Mouse (Mus musculus) neural tube, embryonic 11.5 days (tissue): ENCODE measurements at regions not wholly inside any gene's neighbourhood (a gene's known extent, or its start where the extent isn't known, plus 50 kb on each side); places are given as distances from the start of the nearest gene placed in this dataset.

Experiments used
- ATAC-seq: fragments of 200-750 bp; cut with Nextera tagmentation; 2 replicates; pipeline ENCODE4 v1.8.0; 2017; ENCODE audit warnings: moderate number of reproducible peaks, mild to moderate bottlenecking, moderate TSS enrichment, moderate library complexity; ENCODE audit not compliant: insufficient read depth, low FRiP score, low TSS enrichment
- DNase-seq: peaks from one replicate; pipeline ENCODE4 v3.0.0-alpha.2; 2015; ENCODE audit warnings: low spot score
- H3K27ac ChIP-seq: fragments of 300-500 bp; sonication (generic); 2 replicates; pipeline ENCODE4 v1.5.1; 2014; ENCODE audit warnings: low read depth, mild to moderate bottlenecking, low read length
- H3K27me3 ChIP-seq: fragments of 300-500 bp; sonication (generic); 2 replicates; pipeline ENCODE4 v1.6.1; 2014; ENCODE audit warnings: mild to moderate bottlenecking, low read length, mixed read lengths; ENCODE audit not compliant: control insufficient read depth, insufficient read depth
- H3K36me3 ChIP-seq: fragments of 300-500 bp; sonication (generic); 2 replicates; pipeline ENCODE4 v1.6.1; 2014; ENCODE audit warnings: mild to moderate bottlenecking, low read length, moderate library complexity, mixed read lengths; ENCODE audit not compliant: control insufficient read depth, insufficient read depth
- H3K4me1 ChIP-seq: fragments of 300-500 bp; sonication (generic); 2 replicates; pipeline ENCODE4 v1.6.1; 2014; ENCODE audit warnings: low read length, mixed read lengths; ENCODE audit not compliant: control insufficient read depth, insufficient read depth
- H3K4me2 ChIP-seq: fragments of 300-500 bp; sonication (generic); 2 replicates; pipeline ENCODE4 v1.6.1; 2014; ENCODE audit warnings: low read depth, mild to moderate bottlenecking, moderate library complexity
- H3K4me3 ChIP-seq: fragments of 300-500 bp; sonication (generic); 2 replicates; pipeline ENCODE4 v1.5.1; 2014; ENCODE audit warnings: low read depth, low read length
- H3K9ac ChIP-seq: fragments of 300-500 bp; sonication (generic); 2 replicates; pipeline ENCODE4 v1.6.1; 2014; ENCODE audit warnings: mild to moderate bottlenecking, low read length
- H3K9me3 ChIP-seq: fragments of 300-500 bp; sonication (generic); 2 replicates; pipeline ENCODE4 v1.6.1; 2016; ENCODE audit warnings: low read length; ENCODE audit not compliant: control insufficient read depth
- WGBS: fragments of 180-500 bp; shearing (Covaris S2); extraction: QIAGEN DNeasy Blood & Tissue Kit; methylation state at CpG from one replicate; pipeline ENCODE4 v1.1.7; 2014; 5-methylcytosine and 5-hydroxymethylcytosine counted together

DNA sequence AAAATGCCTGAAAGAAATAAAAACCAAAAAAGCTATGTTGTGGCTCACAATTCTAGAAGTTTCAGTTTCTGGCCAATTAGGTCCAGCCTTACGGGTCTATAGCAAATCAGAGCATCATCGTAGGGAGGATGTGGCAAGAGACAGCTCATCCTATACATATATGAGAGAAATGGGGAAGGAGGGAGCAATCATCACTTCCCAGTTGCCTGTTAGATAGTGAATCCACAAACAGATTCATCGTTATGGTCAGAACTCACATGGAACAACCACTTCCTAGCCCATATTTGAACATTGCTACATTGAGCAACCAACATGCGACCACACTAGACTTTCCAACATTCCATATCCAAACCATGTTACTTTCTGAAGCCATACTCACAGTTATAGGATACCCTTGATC lies 255.9 kb upstream of the Cpeb2 start:
- ATAC-seq (no peak), DNase-seq (no peak)
- Histone ChIP-seq H3K4me2 (no peak overlapping the region), H3K4me1 (no peaks in the 10 kb centered on the region), H3K27me3 (no peaks in the 10 kb centered on the region), H3K9me3 (no peaks in the 10 kb centered on the region), H3K9ac (no peak overlapping the region), H3K4me3 (no peak overlapping the region), H3K36me3 (no peaks in the 10 kb centered on the region), H3K27ac (no peak overlapping the region)
- 96% methylated on average over 4 of the region's 4 CpGs for WGBS

DNA sequence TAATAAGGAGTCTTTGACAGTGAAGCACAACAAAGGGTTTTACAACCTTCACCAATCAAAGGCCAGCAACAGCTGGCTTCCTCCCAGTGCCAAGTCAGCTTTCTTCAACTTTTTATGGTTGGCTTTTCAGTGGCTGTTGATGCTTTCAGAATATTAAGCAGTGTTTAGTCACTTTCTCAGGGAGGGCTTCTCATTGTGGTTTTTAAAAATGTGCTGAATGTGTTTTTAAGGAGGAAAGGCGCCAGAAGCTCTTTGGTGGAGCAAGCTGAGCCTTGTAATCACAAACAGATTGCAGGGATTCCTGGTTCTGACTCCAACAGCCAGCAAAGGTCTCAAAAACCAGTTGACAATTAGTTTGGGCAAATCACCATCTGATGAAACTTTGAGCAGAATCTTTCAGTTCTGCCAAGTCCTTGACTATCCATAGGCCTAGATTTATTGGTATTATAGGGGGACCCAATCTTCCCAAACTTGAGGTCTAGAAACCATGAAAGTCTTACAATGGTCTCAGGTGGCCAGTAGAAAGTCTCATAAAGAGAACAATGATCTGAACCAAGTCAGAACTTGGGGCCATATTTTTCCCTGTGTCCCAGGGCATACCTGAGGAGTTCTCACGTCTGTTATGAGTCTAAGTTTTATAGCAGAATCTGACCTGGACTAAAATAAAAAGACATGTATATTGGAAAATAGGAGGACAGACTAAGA lies 251.9 kb upstream of the Cpeb2 start:
- H3K27ac ChIP-seq, result no peak overlapping the region
- 69% methylated on average over 2 of the region's 2 CpGs for WGBS

GRCm38 (mm10) chr5:42986203-42986602 lies 246.8 kb upstream of the Cpeb2 start:
- no peak overlapping the region for H3K4me3 ChIP-seq
- no peak overlapping the region for H3K4me2 ChIP-seq
- DNase-seq, result no peak
- H3K27ac ChIP-seq, result no peak overlapping the region
- WGBS, result 87% methylated on average over 4 of the region's 4 CpGs
- no peaks in the 10 kb centered on the region for H3K9me3 ChIP-seq
- no peaks in the 10 kb centered on the region for H3K36me3 ChIP-seq
- H3K4me1 ChIP-seq, result no peaks in the 10 kb centered on the region
- H3K9ac ChIP-seq, result no peak overlapping the region
- ATAC-seq, result no peak
- no peaks in the 10 kb centered on the region for H3K27me3 ChIP-seq

More for the DNA sequence above, 251.9 kb upstream of the Cpeb2 start:
- no peak for ATAC-seq
- no peak for DNase-seq
- H3K4me3 ChIP-seq, result no peak overlapping the region
- no peaks in the 10 kb centered on the region for H3K27me3 ChIP-seq
- H3K9me3 ChIP-seq, result no peaks in the 10 kb centered on the region
- no peak overlapping the region for H3K9ac ChIP-seq
- H3K4me1 ChIP-seq, result no peaks in the 10 kb centered on the region
- no peak overlapping the region for H3K4me2 ChIP-seq
- no peaks in the 10 kb centered on the region for H3K36me3 ChIP-seq

DNA sequence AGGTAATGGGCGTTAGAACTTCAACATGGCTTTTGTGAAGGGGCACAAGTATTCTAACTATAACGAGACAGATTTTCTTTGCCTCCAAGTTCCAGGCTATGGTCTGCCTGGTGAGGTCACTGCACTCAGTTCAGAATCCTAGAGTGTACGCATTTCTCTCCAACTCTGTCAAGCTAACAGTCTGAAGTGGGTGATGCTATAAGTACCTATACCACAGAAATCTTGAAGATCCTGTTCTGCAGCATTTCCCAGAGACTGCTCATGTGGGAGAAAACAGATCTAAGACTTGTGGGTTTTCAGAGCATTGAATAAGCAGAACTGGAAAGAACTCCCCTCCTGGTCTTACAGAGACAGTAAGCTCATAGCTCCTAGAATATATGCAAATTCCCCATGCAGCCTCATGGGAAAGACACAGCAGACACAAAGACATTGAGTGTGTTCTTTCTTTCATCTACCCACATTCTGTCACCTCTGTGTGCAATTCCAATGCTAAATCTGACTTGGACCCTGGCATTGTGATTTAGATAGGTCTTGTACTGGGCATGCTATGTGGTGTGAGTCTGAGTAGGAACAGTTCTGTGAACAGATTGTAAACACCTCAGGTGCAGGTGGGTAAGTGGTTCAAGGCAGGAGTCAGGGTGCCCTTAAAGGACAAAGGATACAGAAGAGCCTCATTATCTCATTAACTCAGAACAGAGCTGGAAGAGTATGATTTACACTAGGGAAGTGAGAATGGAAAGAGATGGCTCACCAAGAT lies 245.1 kb upstream of the Cpeb2 start:
- Histone ChIP-seq H3K9ac (no peak overlapping the region), H3K4me2 (no peak overlapping the region), H3K4me1 (no peaks in the 10 kb centered on the region), H3K27ac (no peak overlapping the region), H3K9me3 (no peaks in the 10 kb centered on the region), H3K27me3 (no peaks in the 10 kb centered on the region), H3K4me3 (no peak overlapping the region), H3K36me3 (no peaks in the 10 kb centered on the region)
- ATAC-seq (no peak), DNase-seq (no peak)
- WGBS, result 90% methylated on average over 3 of the region's 3 CpGs

- H3K27ac ChIP-seq, result no peak overlapping the region
- H3K4me3 ChIP-seq, result no peak overlapping the region
- no peaks in the 10 kb centered on the region for H3K27me3 ChIP-seq
- ATAC-seq (no peak), DNase-seq (no peak)
- no peaks in the 10 kb centered on the region for H3K36me3 ChIP-seq
- 88% methylated on average over 3 of the region's 3 CpGs for WGBS
- no peaks in the 10 kb centered on the region for H3K9me3 ChIP-seq
- no peak overlapping the region for H3K9ac ChIP-seq
- no peaks in the 10 kb centered on the region for H3K4me1 ChIP-seq
- H3K4me2 ChIP-seq, result no peak overlapping the region
Observed at GRCm38 (mm10) chr5:42989287-42989686, 243.7 kb upstream of the Cpeb2 start.

DNA sequence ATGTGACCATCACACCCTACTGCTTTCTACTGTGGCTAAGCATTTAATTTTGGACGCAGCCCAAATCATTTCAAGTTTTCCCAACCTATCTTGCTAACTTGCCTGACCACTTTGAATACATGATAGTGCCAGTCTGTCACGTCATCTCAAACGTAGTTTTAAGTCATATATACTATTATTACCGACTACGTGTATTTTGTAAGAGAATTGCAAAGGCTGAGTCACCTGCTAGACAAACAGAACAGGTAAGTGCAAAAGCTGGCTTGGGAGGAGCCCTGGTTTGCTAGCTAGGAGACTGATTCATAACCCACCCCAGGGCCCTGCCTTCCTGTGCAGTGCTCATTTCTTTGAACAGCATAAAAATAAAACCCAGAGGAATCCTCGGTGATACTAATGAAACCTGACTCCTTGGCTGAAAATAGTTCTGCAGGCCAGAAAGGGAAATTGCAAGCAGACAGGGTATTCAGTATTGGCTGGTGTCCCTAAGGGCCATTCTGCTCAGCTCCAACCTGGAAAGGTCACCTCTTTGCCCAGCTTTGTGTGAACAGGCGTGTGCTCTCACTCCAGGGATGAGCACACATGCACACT lies 208.9 kb upstream of the Cpeb2 start:
- H3K4me3 ChIP-seq, result no peak overlapping the region
- ATAC-seq (no peak), DNase-seq (no peak)
- WGBS, result 84% methylated on average over 7 of the region's 7 CpGs
- H3K9me3 ChIP-seq, result no peaks in the 10 kb centered on the region
- no peak overlapping the region for H3K9ac ChIP-seq
- H3K36me3 ChIP-seq, result no peaks in the 10 kb centered on the region
- no peaks in the 10 kb centered on the region for H3K27me3 ChIP-seq
- no peak overlapping the region for H3K4me2 ChIP-seq
- H3K27ac ChIP-seq, result no peak overlapping the region
- no peaks in the 10 kb centered on the region for H3K4me1 ChIP-seq

GRCm38 (mm10) chr5:43031285-43031684 lies 201.7 kb upstream of the Cpeb2 start:
- 92% methylated on average over 3 of the region's 3 CpGs for WGBS
- Histone ChIP-seq H3K9ac (no peak overlapping the region), H3K9me3 (no peaks in the 10 kb centered on the region), H3K4me3 (no peak overlapping the region), H3K27ac (no peak overlapping the region), H3K4me2 (no peak overlapping the region), H3K4me1 (no peaks in the 10 kb centered on the region), H3K27me3 (no peaks in the 10 kb centered on the region), H3K36me3 (no peaks in the 10 kb centered on the region)
- no peak for ATAC-seq
- DNase-seq, result no peak

DNA sequence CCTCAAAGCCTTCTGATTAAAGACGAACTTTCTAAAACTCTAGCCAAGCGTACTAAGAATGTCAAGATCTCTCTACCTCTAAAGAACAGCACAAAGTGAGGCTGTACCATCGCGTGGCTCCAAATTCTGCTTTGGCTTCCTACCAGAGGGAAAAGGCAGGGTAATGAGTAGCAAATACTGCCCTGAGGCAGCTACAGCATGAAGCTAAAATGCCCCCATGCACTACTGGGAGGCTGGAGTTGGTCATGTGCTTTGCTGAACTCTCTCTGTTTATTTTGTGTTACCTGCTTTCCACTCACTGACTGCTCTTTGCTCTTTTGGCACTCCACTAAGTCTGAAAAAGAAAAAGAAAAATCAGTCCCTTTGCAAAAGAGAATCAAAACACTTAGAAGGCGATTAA lies 201.1 kb upstream of the Cpeb2 start:
- no peaks in the 10 kb centered on the region for H3K4me1 ChIP-seq
- H3K27me3 ChIP-seq, result no peaks in the 10 kb centered on the region
- H3K27ac ChIP-seq, result no peak overlapping the region
- H3K4me3 ChIP-seq, result no peak overlapping the region
- DNase-seq (no peak), ATAC-seq (no peak)
- WGBS, result 89% methylated on average over 5 of the region's 5 CpGs
- H3K4me2 ChIP-seq, result no peak overlapping the region
- H3K9ac ChIP-seq, result no peak overlapping the region
- H3K36me3 ChIP-seq, result no peaks in the 10 kb centered on the region
- no peaks in the 10 kb centered on the region for H3K9me3 ChIP-seq

GRCm38 (mm10) chr5:43034421-43034820 lies 198.5 kb upstream of the Cpeb2 start:
- Histone ChIP-seq H3K4me2 (no peak overlapping the region), H3K36me3 (no peaks in the 10 kb centered on the region), H3K9ac (no peak overlapping the region), H3K9me3 (no peaks in the 10 kb centered on the region), H3K4me1 (no peaks in the 10 kb centered on the region), H3K27me3 (no peaks in the 10 kb centered on the region), H3K27ac (no peak overlapping the region), H3K4me3 (no peak overlapping the region)
- no peak for ATAC-seq
- WGBS, result 88% methylated on average over 1 of the region's 1 CpGs
- no peak for DNase-seq
